Comparison of ENCODE assay signal across 13 mouse cellular contexts in genomic region chr8:125872501-125873249, GRCm38 (mm10). TPM values are rescaled to one million over a fixed set of nuclear protein-coding genes. Genes with fewer than 3 reads are reported as not detected.
DNase-seq lines count a peak whose midpoint lies in the region; ATAC-seq lines count a peak whose summit lies in the region.
"Had no signal": no experiment of that assay in that cellular context is flagged by ENCODE, and none has a peak within 500 bp of the region (broad histone marks: within the 10 kb centered on the region; RNA-seq: fewer than 3 reads in every experiment).

No protein-coding gene starts in this region.

- no peak overlapping the region for H3K4me2 ChIP-seq in kidney, embryonic 16.5 days (replicated peaks; ENCODE audit: low read depth, low read length)
- no peak overlapping the region for H3K4me2 ChIP-seq in limb, embryonic 15.5 days
- no peak overlapping the region for H3K4me2 ChIP-seq in intestine, embryonic 16.5 days (ENCODE audit: low read depth, low read length)

- 10% methylated on average over 9 of the region's 9 CpGs for WGBS in kidney, embryonic 16.5 days
- 32% methylated on average over 9 of the region's 9 CpGs for WGBS in limb, embryonic 15.5 days
- WGBS in intestine, embryonic 16.5 days, result 54% methylated on average over 9 of the region's 9 CpGs

- DNase-seq in adrenal gland, postnatal 14 days, result peak; percentile 12
- DNase-seq in adrenal gland, postnatal 36 days, result no peak
- DNase-seq in kidney, adult 9 months, result no peak
- DNase-seq in layer of hippocampus, adult 9-10 months (ENCODE audit: low spot score), result no peak
- DNase-seq: cerebellum, adult 9-11 months; right cerebral cortex, postnatal 14 days had no signal

- H3K9me3 ChIP-seq in kidney, embryonic 16.5 days (ENCODE audit: low read length), result no peaks in the 10 kb centered on the region
- no peaks in the 10 kb centered on the region for H3K9me3 ChIP-seq in limb, embryonic 15.5 days
- no peaks in the 10 kb centered on the region for H3K9me3 ChIP-seq in intestine, embryonic 16.5 days (ENCODE audit: control insufficient read depth, low read length)

- H3K4me1 ChIP-seq in kidney, embryonic 16.5 days (ENCODE audit: insufficient read depth, low read length), result peaks cover 28% of the 10 kb centered on the region
- H3K4me1 ChIP-seq in brown adipose tissue, adult 24 weeks (ENCODE audit: control insufficient read depth, insufficient read depth, insufficient read length, low read length), result no peaks in the 10 kb centered on the region
- peaks cover 33% of the 10 kb centered on the region for H3K4me1 ChIP-seq in limb, embryonic 15.5 days
- H3K4me1 ChIP-seq in intestine, embryonic 16.5 days (ENCODE audit: control insufficient read depth, insufficient read depth, low read length), result peaks cover 6% of the 10 kb centered on the region; the same call in 1 of the 2 replicates

- H3K27ac ChIP-seq in kidney, embryonic 16.5 days (ENCODE audit: low read length), result peak overlapping the region; percentile 80
- H3K27ac ChIP-seq in brown adipose tissue, adult 24 weeks (replicated peaks; ENCODE audit: low read depth, low read length), result 0 out of 2 replicates have a peak overlapping the region, but pooled peaks have one; percentile 12
- peak overlapping the region; percentile 57 for H3K27ac ChIP-seq in limb, embryonic 15.5 days
- H3K27ac ChIP-seq in intestine, embryonic 16.5 days (ENCODE audit: low read length), result no peak overlapping the region
- H3K27ac ChIP-seq: macrophage had no signal

- 0 out of 2 replicates have a peak overlapping the region, but pooled peaks have one; percentile 14 for H3K9ac ChIP-seq in kidney, embryonic 16.5 days (replicated peaks; ENCODE audit: low read length)
- no peak overlapping the region for H3K9ac ChIP-seq in limb, embryonic 15.5 days
- H3K9ac ChIP-seq in intestine, embryonic 16.5 days (ENCODE audit: low read depth, low read length), result no peak overlapping the region

- no peaks in the 10 kb centered on the region for H3K36me3 ChIP-seq in kidney, embryonic 16.5 days (ENCODE audit: insufficient read depth, low read length)
- no peaks in the 10 kb centered on the region for H3K36me3 ChIP-seq in limb, embryonic 15.5 days
- H3K36me3 ChIP-seq in intestine, embryonic 16.5 days (ENCODE audit: control insufficient read depth, insufficient read depth, low read length), result no peaks in the 10 kb centered on the region

- H3K27me3 ChIP-seq in kidney, embryonic 16.5 days (ENCODE audit: insufficient read depth, low read length), result no peaks in the 10 kb centered on the region
- H3K27me3 ChIP-seq in limb, embryonic 15.5 days, result peaks cover 10% of the 10 kb centered on the region; the same call in 1 of the 2 replicates
- H3K27me3 ChIP-seq in intestine, embryonic 16.5 days (replicated peaks; ENCODE audit: control insufficient read depth, insufficient read depth, low read length), result no peaks in the 10 kb centered on the region; the same call in 1 of the 2 replicates

- H3K4me3 ChIP-seq in kidney, embryonic 16.5 days (ENCODE audit: low read length), result no peak overlapping the region
- H3K4me3 ChIP-seq in brown adipose tissue, adult 24 weeks (ENCODE audit: insufficient read depth, low read depth, low read length), result no peak overlapping the region
- no peak overlapping the region for H3K4me3 ChIP-seq in limb, embryonic 15.5 days
- H3K4me3 ChIP-seq in intestine, embryonic 16.5 days (ENCODE audit: low read length), result no peak overlapping the region

- ATAC-seq in kidney, embryonic 16.5 days (ENCODE audit: low FRiP score, low TSS enrichment), result peak; percentile 58
- peak; percentile 59; the same call in 1 of the 2 replicates for ATAC-seq in limb, embryonic 15.5 days (ENCODE audit: insufficient number of reproducible peaks, low FRiP score, low TSS enrichment, low read depth)
- ATAC-seq in intestine, embryonic 16.5 days, result no peak
- ATAC-seq: hindbrain, embryonic 16.5 days had no signal

RNA-seq across cellular contexts. Expression of gene Pcnx2, which starts 25.4 kb away (rescaled TPM):
- total RNA-seq in adrenal gland, postnatal 14 days (2021), result 0.45 and 0.52 TPM in 2 replicates
- under 1 TPM; 0.33 to 0.43 TPM for total RNA-seq in adrenal gland, postnatal 36 days (2021)
- polyA plus RNA-seq in kidney, embryonic 16.5 days (2015; fragmentation: Nextera tagmentation; extraction: Ambion mirVana), result 0.27 and 0.49 TPM in 2 replicates
- not detected in 2 replicates for polyA plus RNA-seq in brown adipose tissue, adult 24 weeks (2012; ENCODE audit: insufficient read depth, insufficient read length, missing spikeins)
- polyA plus RNA-seq in limb, embryonic 15.5 days (2015; fragmentation: Nextera tagmentation; extraction: Ambion mirVana), result 0.70 and 0.89 TPM in 2 replicates
- 0.10 TPM in 2 replicates for polyA plus RNA-seq in intestine, embryonic 16.5 days (2015; fragmentation: Nextera tagmentation; extraction: Ambion mirVana)
- total RNA-seq: monocyte, adult 5-6 weeks had no signal
- polyA plus RNA-seq: macrophage had no signal

RNA-seq across cellular contexts. Expression of gene Map3k21, which starts 37.6 kb away (rescaled TPM):
- total RNA-seq in adrenal gland, postnatal 14 days (2021), result 1.3 and 1.4 TPM in 2 replicates
- total RNA-seq in adrenal gland, postnatal 36 days (2021), result 1 to 10 TPM in 1 of 2 experiments, under 1 TPM in 1; 0.70 to 2.7 TPM
- polyA plus RNA-seq in kidney, embryonic 16.5 days (2015; fragmentation: Nextera tagmentation; extraction: Ambion mirVana), result 3.9 and 4.1 TPM in 2 replicates
- polyA plus RNA-seq in brown adipose tissue, adult 24 weeks (2012; ENCODE audit: insufficient read depth, insufficient read length, missing spikeins), result not detected in 2 replicates
- polyA plus RNA-seq in limb, embryonic 15.5 days (2015; fragmentation: Nextera tagmentation; extraction: Ambion mirVana), result 0.26 and 0.27 TPM in 2 replicates
- 2.8 and 3.8 TPM in 2 replicates for polyA plus RNA-seq in intestine, embryonic 16.5 days (2015; fragmentation: Nextera tagmentation; extraction: Ambion mirVana)
- total RNA-seq: monocyte, adult 5-6 weeks had no signal
- polyA plus RNA-seq: macrophage had no signal
